Mouse (Mus musculus): Measurements from ENCODE around the gene Prrxl1.
A peak's percentile ranks its signal among the peaks of the same experiment; 100 is the strongest.

The Prrxl1 gene

DNA sequence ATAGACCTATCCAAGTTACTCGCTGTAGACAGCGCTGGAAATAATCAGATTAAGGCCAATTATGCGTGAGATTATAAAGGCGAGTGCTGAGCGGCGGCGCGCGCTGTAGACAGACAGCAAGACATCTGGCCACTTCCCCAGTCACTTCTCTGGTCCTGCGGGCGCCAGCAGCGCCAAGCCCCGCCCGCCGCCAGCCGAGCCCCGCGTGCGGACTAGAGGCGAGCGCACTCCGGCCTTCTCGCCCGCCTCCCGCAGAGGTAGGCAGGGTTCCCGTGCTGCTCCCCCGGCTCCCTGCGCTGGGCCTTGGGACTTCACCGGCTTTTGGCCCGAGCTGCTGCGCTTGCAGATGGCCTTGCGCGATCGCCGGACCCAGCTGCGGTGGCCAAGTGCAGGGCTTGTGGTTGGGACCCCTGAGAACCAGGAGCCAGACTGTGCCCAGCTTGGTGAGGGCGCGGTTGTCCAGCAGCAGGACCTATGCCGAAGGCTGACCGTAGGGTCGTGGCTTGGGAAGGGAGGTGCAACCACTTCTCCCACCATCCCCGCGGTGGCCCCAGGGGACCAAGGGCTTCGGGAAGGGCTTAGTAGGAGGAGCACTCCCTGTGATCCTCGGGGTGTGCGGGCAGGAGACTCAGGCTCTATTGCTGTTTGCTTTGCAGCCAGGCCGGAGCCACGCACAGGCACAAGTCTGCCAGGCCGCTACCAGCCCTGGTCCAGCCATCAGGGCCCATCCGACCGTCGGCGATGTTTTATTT, at the start of gene Prrxl1:
TSS of gene Prrxl1 (plus strand) at position 118 of the 752 bp plus-strand sequence.
- DNase-seq, result no peak

DNA sequence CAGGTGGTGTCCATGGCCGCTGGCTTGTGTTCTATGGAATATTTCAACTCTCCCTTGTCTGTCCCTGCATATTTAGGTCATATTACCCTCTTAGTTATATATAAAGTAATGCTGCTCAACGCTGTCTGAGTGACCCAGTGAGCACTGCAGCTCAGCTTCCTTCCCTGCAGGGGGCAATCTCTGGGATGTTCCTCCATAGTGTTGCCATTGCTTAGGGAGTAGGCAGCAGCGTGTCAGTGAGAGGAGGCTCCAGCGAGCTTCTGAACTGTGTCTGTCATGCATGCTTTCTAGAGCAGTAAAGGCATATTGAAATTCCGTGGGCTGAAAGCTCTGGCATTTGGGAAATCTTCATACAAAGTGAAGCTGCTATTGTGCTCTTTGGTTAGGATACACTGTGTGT, 47.4 kb upstream of the Prrxl1 start:
- no peak for DNase-seq

DNA sequence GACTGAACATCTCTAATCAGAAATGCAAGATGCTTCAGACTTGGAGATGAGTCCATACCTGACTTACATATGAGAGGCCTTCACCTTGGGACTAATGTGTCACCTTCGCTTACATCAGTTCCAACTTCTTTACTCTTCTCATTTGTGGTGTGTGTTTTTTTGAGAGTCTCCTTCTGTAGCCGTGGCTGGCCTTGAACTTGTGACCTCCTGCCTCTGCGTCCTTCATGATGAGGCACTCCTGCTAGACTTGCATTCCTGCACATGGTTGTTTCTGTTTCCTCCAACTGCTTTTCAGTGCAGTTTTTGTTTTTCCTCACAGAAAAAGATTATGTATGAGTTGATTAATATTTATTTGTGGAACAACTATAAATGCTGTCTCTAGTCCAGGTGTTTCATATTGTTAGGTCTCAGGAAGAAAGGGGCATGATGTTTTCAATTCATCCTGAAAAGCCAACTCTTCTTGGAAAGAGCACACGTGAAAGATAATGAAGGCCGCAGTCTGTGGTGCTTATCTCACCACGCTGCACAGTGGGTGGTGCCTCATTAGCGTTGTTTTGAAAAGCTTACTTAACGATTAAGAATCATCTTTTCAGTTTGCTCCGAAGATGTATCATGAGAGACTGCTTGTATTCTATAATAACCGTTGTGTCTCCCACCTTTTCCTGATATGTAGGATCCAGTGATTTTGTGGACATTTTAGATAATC, 45.9 kb upstream of the Prrxl1 start:
- no peak for DNase-seq

DNA sequence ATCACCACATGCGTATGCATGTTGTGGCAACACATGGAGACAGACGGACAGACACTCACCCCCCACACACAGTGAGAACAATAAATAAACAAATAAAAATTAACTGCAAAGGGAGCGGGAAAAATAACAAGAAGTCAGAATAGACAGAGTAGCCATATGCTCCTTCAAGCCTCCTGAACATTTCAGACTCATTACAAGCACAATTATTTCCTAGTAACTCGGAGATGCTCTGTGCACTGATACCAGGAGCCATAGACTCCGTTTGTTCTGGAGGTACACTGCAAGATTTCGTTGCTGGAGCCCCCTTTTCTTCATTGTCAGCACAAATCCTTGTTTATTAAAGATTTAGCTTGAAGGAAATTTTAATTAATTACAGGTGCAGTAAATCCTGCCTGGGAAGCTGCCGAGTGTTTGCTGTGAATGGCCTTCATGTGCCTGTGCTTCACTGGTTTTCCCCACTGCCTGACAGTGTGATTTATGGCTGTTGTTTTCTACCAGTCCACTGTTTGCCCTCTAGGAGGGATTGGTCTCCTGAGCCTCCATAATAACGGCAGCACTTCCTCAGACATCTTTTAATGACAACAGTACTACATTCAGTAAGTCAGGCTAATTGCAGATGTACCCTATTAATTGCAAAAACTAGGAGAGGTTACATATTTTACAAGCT, 44.2 kb upstream of the Prrxl1 start:
- DNase-seq, result no peak

DNA sequence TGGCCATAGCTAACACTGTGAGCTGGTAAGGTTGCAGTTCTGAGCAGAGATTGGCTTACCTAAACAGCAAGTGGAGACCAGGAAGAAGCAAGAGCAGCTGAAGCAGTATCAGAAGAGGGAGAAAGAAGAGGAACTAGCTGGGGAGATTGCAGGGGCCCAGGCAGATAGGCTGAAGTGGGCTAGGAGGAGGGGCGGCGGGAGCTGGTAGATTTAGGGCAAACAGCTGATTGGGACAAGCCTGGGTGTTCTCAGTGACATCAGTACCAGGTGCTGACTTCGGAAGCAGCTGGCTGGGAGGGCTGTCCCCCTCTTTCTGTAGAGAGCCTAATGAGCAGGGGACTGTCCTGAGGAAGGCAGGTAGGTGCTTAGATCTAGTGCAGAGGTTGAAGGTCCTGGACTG, 37.8 kb upstream of the Prrxl1 start:
- DNase-seq, result no peak

DNA sequence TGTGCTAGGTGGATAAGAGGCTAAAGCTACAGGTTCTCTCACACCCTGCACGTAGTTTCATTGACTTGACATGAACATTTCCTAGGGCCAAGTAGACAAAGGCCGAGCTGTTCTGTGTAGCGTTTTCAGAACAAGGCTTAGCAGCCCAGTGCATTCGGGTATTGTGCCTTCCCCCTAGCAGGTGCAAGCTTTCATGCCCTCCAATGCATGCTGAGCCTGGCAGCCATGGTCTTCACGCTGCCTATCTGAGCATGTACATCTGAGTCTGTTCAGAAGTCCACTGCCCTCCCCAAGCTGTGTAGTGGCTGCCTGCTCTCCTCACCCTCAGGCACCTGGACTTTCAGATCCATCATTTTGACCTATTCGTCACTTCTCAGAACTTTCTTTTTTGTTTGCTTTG, 35.5 kb upstream of the Prrxl1 start:
- DNase-seq, result no peak

DNA sequence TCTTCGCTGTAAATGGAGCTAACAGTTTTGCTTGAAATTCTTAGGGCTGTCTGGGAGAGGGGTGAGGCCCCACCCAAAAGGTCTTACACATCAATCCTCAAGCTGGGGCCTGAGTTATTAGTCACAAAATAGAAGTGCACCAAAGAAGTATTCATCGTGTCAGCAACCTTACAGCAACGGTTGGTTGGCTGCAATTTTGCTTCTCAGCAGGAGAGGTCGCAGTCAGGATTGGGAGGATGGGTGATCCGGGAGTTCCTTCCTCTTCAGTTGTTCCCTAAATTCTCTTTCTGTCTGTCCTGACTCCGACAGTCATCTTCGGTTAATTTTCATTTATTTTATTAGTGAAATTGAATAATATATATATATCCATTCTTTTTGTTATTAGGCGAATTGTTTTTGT, 26.7 kb upstream of the Prrxl1 start:
- no peak for DNase-seq

DNA sequence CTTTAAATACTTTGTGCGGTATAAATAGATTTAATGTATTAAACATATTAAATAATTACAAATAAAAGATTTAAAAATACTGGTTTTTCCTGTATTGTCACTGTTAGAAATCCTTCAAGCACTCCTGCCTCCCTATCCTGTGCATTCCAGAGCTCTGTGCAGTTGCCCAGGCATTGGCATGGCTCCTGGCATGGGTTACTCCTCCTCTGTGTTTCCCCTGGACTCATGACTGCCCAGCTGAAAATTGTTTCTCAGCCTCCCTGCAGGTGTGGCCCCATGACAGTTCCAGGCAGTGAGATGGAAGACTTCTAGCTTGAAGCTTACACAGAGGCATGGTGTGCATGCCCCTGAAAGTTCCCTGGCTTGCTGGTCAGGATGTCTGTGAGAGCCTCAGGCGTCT, 20.8 kb upstream of the Prrxl1 start:
- no peak for DNase-seq

DNA sequence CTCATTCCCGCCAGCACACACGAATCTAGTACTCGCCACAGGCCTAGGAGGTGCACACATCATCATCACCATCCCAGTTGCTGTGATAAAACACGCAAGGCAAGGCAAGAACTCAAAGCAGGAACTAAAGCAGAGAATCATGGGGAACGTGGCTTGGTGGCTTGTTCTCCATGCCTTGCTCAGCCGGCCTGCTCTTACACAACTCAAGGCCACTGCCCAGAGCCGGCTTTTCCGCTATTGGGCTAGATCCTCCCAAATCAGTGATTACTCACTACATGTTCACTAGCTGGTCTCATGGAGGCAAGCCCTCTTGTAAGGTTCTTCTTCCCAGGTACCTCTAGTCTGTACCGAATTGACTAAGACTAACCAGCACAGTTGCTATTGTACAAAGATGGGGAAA, 15.5 kb upstream of the Prrxl1 start:
- no peak for DNase-seq

DNA sequence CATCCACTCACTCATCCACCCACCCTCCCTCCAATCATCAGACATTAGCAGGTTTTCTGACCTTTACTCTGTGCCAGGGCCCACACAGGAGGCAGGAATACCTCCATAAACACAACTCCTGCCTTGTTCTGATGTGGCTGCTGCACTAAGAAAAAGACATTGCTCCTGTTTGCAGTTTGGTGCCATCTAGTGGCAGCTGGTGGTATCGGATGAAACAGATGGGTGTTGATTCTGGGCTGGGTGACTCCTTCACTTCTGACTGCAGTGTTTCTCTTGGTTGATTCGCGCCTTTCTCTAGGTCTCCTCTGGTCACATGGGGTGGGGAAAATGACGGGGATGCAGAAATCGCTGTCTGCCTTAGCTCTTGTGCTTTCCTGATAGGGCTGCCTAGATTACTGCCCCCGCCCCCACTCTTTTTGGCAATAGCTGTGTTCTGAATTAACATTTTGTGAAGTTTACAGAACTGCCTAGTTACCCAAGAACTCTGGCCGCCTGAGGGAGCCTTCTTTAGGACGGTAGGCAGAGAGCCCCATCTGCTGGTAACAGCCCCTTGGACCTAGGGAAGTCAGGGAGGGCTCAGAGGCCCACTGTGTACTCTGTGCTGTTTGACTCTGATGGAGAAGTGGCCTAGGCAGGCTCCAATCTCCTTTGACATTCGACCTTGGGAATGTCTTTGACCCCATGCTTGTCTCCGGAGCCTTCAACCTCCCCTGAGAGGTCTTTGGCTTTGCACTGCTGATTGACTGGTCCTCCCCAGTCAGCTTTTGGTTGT, 12.0 kb upstream of the Prrxl1 start:
- DNase-seq, result peak; percentile 72

DNA sequence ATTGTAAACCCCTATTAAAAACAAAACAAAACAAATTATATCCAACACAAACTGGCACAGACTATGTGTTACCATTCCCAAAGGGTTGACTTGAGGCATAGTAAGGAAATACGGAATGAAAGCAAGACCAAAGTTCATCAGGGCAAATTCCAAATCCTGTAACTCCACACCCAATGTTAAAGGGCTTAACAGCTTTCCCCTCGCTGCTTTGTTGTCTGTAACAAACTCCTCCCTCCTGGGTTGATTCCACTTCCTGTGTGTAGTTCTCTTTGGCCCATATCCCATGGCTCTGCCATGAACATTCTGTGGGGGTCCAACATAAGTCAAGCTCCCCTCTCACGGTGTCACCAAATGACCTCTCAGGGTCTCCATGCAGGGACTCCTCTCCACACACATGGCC, 8.8 kb upstream of the Prrxl1 start:
- peak; percentile 28 for DNase-seq

DNA sequence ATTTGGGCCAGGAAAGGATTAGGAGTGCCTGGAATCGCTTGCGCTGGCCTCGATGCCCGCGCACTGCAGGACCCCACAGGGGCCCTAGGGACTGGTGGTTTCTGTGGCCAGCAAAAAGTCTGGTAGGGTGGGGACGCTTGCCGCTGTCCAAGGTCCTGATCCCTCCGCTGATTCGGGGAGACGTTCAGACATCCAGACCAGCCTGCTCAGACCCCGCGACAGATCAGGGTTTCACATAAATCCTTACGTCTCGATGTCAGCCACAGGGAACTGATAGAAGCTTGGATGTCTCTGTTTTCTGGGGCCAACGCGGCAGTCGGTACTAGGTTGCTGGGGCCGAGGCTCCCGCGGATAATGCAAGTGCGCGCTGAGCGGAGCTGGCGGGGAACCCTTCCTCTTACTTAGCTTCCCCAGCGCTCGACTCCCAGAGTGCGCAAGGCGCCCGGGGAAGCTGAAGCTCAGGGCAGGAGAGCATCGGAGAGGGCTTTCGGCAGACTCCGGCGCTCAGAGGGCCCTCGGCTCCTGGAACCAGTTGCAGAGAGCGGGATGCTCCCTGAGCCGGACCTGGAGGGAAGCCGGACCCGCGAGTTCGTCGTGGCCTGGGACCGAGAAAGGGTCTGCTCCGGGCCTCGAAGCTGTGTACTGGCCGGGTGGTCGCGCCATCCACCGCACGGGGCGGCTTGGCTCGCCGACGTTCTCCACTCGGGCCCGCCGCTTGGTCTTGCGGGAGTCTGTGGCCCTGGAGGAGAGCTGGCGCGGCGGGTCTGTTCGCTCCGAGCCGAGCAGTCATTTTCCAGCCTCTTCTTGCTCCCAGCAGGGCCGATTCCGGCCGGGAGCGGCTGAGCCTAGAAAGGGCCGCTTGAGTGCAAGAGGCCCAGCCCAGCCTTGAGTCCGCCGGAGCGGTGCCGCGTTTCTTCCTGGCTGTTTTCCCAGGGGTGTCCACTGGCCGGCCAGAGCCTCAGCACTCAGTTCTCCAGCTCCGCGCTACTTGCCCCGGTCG, 1.7 kb upstream of the Prrxl1 start:
- DNase-seq, result peak; percentile 38

DNA sequence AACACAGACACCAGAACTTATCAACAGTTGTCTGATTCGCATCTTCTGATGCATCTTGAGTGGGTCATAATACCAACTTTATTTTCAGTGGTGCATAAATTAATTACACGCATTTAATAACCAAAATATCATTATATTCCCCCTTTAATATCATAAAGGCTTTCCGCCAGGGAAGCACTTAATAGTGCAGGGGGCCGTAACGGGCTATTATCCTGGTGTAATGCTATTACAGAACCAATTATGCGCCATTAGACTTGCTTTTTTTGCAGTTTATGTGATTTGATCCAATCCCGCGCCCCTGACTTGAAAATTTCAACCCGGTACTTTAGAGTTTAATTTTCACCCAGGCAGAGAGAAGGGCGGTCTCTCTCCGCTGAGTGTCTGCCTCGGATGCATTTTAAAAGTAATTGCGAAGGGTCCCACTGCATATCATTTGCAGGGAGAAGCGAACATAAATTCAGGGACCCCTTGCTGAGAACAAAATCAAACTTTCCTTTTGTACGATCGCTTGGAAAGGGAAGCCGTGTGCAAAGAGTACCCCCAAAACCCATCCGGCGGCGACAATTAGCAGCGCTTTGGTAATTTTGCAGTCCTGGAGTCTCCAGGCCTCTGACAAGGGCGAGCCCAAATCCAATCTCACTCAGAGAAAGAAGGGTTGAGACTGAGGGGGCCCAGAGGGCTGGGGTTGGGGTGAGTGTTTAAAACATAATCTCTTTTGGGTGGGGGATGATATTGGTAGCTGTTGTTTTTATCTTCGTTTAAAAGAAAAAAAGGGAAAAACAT, 579 bp upstream of the Prrxl1 start:
- DNase-seq, result no peak

DNA sequence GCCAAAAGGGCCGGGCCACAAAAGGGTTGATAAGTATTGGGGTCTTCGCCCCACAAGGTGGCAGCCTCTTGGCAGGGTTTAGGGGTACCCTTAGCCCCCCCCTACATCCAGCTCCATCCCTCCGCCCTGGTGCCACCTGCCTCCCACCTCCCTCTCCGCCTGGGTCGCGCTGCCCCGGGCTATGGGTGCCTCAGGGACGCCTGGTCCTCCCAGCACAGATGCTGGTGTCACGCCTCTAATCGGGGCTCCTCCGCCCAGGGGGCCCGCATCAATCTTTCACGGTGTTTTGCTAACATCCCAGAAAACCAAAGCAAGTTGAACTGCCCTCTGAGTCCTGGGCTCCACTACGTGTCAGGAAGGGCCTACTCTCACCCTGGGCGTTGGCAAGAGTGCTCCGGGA, 903 bp downstream of the Prrxl1 start:
- DNase-seq, result no peak

DNA sequence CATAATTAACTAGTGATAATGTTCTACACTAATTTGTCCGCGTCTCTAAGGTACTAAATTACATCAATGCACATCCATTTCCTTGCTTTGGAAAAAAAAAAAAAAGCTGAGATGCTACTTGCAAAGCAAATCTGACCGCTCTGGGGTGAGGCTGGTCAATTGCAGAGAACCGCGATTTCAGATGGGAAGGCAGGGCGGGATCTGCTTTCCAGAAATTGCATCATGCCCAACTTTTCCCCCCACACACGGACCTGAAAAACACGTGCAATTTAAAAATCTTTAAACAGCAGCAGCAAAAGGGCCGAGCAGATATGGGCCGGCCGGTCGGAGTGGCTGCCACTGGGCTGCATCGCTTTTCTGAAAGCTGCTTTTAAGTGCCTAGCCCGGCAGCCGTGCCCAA, 6.3 kb downstream of the Prrxl1 start:
- no peak for DNase-seq

DNA sequence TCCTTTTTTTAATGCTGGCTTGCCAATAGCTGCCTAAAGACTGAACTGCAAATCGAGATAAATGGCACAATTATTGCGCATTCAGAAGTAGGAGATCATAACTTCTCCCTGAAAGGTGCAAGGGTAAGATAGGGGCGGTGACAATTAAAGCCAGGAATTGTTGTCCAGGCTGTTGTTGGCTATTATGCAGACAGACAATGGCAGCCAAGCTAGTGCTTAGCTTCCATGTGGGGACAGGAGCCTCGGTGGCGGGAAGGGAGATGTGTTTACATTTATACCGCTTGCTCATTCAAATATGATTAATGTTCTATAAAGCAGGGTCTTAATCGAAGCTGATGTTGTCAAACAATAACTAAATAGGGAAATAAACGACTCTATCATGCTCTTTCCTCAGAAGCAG, 7.1 kb downstream of the Prrxl1 start:
- no peak for DNase-seq

DNA sequence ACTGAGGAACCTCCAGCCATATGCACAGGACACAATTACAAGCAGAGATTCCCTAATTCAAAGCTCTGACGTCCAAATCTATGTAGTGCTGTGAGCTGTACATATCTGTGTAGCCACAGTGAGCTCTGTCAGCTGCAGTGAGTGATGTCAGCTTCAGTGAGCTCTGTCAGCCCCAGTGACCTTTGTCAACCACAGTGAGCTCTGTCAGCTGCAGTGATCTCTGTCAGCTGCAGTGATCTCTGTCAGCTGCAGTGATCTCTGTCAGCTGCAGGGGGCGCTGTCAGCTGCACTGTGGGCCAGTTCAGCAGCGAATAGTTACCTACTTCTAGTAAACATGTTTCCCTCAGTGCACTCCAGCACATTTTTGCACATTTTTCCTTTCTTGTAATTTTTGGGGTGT, 10.2 kb downstream of the Prrxl1 start:
- DNase-seq, result peak; percentile 26

DNA sequence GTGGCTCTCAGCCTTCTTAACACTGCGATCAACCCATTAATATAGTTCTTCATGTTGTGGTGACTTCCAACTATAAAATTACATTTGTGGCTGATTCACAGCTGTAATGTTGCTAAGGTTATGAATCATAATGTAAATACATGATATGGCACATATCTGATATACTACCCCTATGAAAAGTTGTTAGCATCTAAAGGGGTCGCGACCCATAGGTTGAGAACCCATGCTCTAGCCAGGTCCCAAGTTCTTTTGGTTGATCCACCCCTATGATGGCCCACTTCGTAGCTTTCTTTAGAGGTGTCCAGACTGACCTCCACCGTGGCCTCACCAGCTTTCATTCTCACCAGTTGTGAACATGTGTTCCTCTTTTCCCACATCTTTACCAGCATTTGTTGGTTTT, 18.0 kb downstream of the Prrxl1 start:
- DNase-seq, result no peak

DNA sequence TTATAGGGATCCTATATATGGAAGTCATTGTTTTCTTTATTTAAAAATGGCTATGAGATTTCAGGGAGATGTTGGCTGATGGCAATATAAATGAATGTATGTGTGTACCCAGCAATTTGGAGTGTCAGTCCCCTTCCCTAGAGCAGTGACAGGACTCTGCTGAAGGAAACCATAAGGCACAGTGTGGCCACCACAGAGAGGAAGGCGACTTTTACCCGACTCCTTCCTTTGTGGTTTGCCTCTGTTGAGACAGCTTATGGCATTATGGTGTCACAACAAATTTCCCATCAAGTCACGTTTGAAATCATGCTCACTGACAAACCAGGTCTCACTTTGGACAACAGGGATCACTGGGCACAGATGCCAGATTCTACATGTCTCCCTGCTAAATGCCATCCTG, 25.0 kb downstream of the Prrxl1 start:
- DNase-seq, result no peak

DNA sequence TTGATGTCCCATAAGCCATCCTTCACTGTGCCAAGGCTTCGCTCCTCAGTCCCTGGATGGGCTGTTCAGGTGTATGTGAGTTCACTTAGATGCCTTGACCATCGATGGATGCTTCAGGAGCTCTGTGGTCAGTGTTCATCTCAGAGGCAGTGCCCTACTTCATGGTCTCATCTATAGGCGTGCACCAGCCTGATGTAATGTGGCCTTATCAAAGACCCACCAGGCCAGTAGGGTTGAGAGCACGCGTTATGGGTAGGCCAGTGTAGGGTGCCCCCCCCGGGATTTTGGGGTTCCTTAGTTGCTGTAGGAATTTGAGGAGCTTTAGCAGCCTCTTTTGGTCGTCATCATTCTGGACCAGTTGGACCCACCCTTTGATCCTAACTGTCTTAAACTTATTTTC, 25.6 kb downstream of the Prrxl1 start:
- DNase-seq, result no peak

DNA sequence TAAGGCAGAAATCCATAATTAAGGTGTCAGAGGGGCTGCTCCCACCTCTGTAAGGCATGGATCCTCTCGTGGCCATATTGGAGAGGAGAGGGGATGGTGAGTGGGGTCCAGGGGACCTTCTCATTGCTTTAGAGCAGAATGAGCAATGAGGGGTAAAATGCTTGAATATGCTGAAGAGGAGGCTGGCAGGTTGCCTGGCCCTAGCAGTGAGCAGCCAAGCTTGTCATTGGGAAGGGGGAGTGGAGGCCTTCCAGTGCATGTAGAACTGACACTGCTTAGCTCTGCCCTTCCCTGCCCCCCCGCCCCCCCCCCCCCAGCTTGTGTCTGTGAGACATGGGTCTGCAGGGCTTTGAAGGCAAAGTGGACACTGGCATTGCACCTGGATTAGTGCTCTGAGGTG, 28.1 kb downstream of the Prrxl1 start:
- DNase-seq, result no peak

All from kidney, adult 9 months (tissue).